Mouse (Mus musculus) MEL (cell line): ENCODE data around the gene Gab3. TPM values are rescaled to one million over a fixed set of nuclear protein-coding genes. Genes with fewer than 3 reads are reported as not detected.

Experiments used
- DNase-seq: peaks from one replicate; pipeline ENCODE4 v3.0.0; 2011; ENCODE audit warnings: low read depth, low spot score
- H3K27ac ChIP-seq: 2 replicates; pipeline ENCODE4 v1.5.1; 2012; ENCODE audit warnings: low read depth, mild to moderate bottlenecking, control low read depth, low read length, moderate library complexity; ENCODE audit not compliant: control insufficient read depth
- H3K27me3 ChIP-seq, 2 experiments: fragments of 150-350 bp in 1 of 2; sonication (generic) in 1 of 2; 2 replicates each; pipeline ENCODE4 v1.6.1; 2012; ENCODE audit warnings: low read length in 2 of 2, mild to moderate bottlenecking in 2 of 2, improper control_type of control experiment in 1 of 2, moderate library complexity in 1 of 2; ENCODE audit not compliant: insufficient read depth in 2 of 2, control insufficient read depth in 1 of 2
- H3K36me3 ChIP-seq, 2 experiments: 2 replicates each; pipeline ENCODE4 v1.6.1; 2012 to 2014; ENCODE audit warnings: low read length in 2 of 2, improper control_type of control experiment in 1 of 2, inconsistent platforms in 1 of 2, mild to moderate bottlenecking in 1 of 2; ENCODE audit not compliant: insufficient read depth in 2 of 2, control insufficient read depth in 1 of 2
- H3K4me1 ChIP-seq, 2 experiments: fragments of 150-350 bp in 1 of 2; sonication (generic) in 1 of 2; 2 replicates each; pipeline ENCODE4 v1.6.1; 2012; ENCODE audit warnings: low read length in 2 of 2, improper control_type of control experiment in 1 of 2, mild to moderate bottlenecking in 1 of 2; ENCODE audit not compliant: insufficient read depth in 2 of 2, control insufficient read depth in 1 of 2
- H3K4me3 ChIP-seq, 2 experiments: fragments of 150-350 bp in 1 of 2; sonication (generic) in 1 of 2; 2 replicates each; pipeline ENCODE4 v1.5.1; 2012; ENCODE audit warnings: low read depth in 2 of 2, low read length in 2 of 2, mild to moderate bottlenecking in 2 of 2, moderate library complexity in 2 of 2, control low read depth in 1 of 2, improper control_type of control experiment in 1 of 2; ENCODE audit not compliant: control insufficient read depth in 1 of 2, insufficient read depth in 1 of 2
- H3K79me2 ChIP-seq: 2 replicates; pipeline ENCODE4 v1.6.1; 2012; ENCODE audit warnings: mild to moderate bottlenecking, low read length, moderate library complexity; ENCODE audit not compliant: control insufficient read depth, poor library complexity, insufficient read depth
- H3K9ac ChIP-seq: 2 replicates; pipeline ENCODE4 v1.6.1; 2012; ENCODE audit warnings: low read depth, mild to moderate bottlenecking, control low read depth, low read length, moderate library complexity; ENCODE audit not compliant: control insufficient read depth, poor library complexity, severe bottlenecking
- H3K9me3 ChIP-seq: fragments of 150-350 bp; sonication (generic); replicated peaks from 2 replicates; pipeline ENCODE4 v1.6.1; 2012; ENCODE audit warnings: mild to moderate bottlenecking, low read length, improper control_type of control experiment, moderate library complexity; ENCODE audit not compliant: insufficient read depth
- CTCF ChIP-seq, 3 experiments: IDR thresholded peaks in 2 of 3; conservative IDR thresholded peaks in 1 of 3; 2 replicates each; pipeline ENCODE4 v1.5.1; 2011 to 2012; ENCODE audit warnings: low read length in 3 of 3, low read depth in 2 of 3, mild to moderate bottlenecking in 2 of 3, improper control_type of control experiment in 1 of 3, inconsistent platforms in 1 of 3, mixed read lengths in 1 of 3, moderate library complexity in 1 of 3; ENCODE audit not compliant: control insufficient read depth in 1 of 3, insufficient read depth in 1 of 3, poor library complexity in 1 of 3, severe bottlenecking in 1 of 3
- ELF1 ChIP-seq: IDR thresholded peaks from 2 replicates; pipeline ENCODE4 v1.6.1; 2014; ENCODE audit warnings: low read depth, mild to moderate bottlenecking, inconsistent platforms, low read length, improper control_type of control experiment, moderate library complexity
- GABPA ChIP-seq: IDR thresholded peaks from 2 replicates; pipeline ENCODE4 v1.6.1; 2012; ENCODE audit warnings: low read depth, mild to moderate bottlenecking, inconsistent platforms, low read length, improper control_type of control experiment, moderate library complexity
- HCFC1 ChIP-seq: IDR thresholded peaks from 2 replicates; pipeline ENCODE4 v1.6.1; 2012; ENCODE audit warnings: low read depth, mild to moderate bottlenecking, inconsistent platforms, low read length, improper control_type of control experiment, moderate library complexity
- MAX ChIP-seq: IDR thresholded peaks from 2 replicates; pipeline ENCODE4 v1.6.1; 2011; ENCODE audit warnings: low read length, improper control_type of control experiment
- MAZ ChIP-seq: IDR thresholded peaks from 2 replicates; pipeline ENCODE4 v1.6.1; 2012; ENCODE audit warnings: low read depth, mild to moderate bottlenecking, inconsistent platforms, low read length, improper control_type of control experiment
- MEF2A ChIP-seq: IDR thresholded peaks from 2 replicates; pipeline ENCODE4 v1.6.1; 2014; ENCODE audit warnings: low read depth, mild to moderate bottlenecking, inconsistent platforms, low read length, improper control_type of control experiment; ENCODE audit not compliant: poor library complexity, insufficient replicate concordance, severe bottlenecking; ENCODE audit errors: extremely low read depth
- MXI1 ChIP-seq: IDR thresholded peaks from 2 replicates; pipeline ENCODE4 v1.6.1; 2011; ENCODE audit warnings: mild to moderate bottlenecking, low read depth, low read length, improper control_type of control experiment
- MYB ChIP-seq: IDR thresholded peaks from 2 replicates; pipeline ENCODE4 v1.6.1; 2011; ENCODE audit warnings: mild to moderate bottlenecking, low read depth, low read length, improper control_type of control experiment
- NELFE ChIP-seq: IDR thresholded peaks from 2 replicates; pipeline ENCODE4 v1.6.1; 2011; ENCODE audit warnings: low read depth, low read length, improper control_type of control experiment
- NRF1 ChIP-seq: IDR thresholded peaks from 2 replicates; pipeline ENCODE4 v1.6.1; 2014; ENCODE audit warnings: low read depth, mild to moderate bottlenecking, inconsistent platforms, low read length, improper control_type of control experiment, moderate library complexity; ENCODE audit not compliant: poor library complexity, insufficient read depth, severe bottlenecking
- POLR2A ChIP-seq, 2 experiments: IDR thresholded peaks; 2 replicates each; pipeline ENCODE4 v1.6.1; 2011 to 2012; ENCODE audit warnings: low read length in 2 of 2, mild to moderate bottlenecking in 2 of 2, control low read depth in 1 of 2, improper control_type of control experiment in 1 of 2, low read depth in 1 of 2, moderate library complexity in 1 of 2; ENCODE audit not compliant: control insufficient read depth in 1 of 2, insufficient read depth in 1 of 2, poor library complexity in 1 of 2
- POLR2AphosphoS2 ChIP-seq: IDR thresholded peaks from 2 replicates; pipeline ENCODE4 v1.6.1; 2011; ENCODE audit warnings: low read length, improper control_type of control experiment
- RAD21 ChIP-seq: IDR thresholded peaks from 2 replicates; pipeline ENCODE4 v1.6.1; 2011; ENCODE audit warnings: mild to moderate bottlenecking, low read depth, low read length, improper control_type of control experiment
- SIN3A ChIP-seq: IDR thresholded peaks from 2 replicates; pipeline ENCODE4 v1.6.1; 2012; ENCODE audit warnings: low read length, improper control_type of control experiment, inconsistent platforms
- TAL1 ChIP-seq: IDR thresholded peaks from 2 replicates; pipeline ENCODE4 v1.6.1; 2012; ENCODE audit warnings: mild to moderate bottlenecking, inconsistent platforms, low read length, moderate library complexity, mixed read lengths
- TBP ChIP-seq: IDR thresholded peaks from 2 replicates; pipeline ENCODE4 v1.8.0; 2011; ENCODE audit warnings: low read depth, low read length, improper control_type of control experiment
- TCF12 ChIP-seq: IDR thresholded peaks from 2 replicates; pipeline ENCODE4 v1.6.1; 2014; ENCODE audit warnings: low read depth, mild to moderate bottlenecking, inconsistent platforms, low read length, improper control_type of control experiment, moderate library complexity
- USF2 ChIP-seq, 2 experiments: IDR thresholded peaks; 2 replicates each; pipeline ENCODE4 v1.6.1; 2011 to 2012; ENCODE audit warnings: improper control_type of control experiment in 2 of 2, low read length in 2 of 2, borderline replicate concordance in 1 of 2, inconsistent platforms in 1 of 2, low read depth in 1 of 2, mild to moderate bottlenecking in 1 of 2; ENCODE audit not compliant: insufficient read depth in 1 of 2
- ZMIZ1 ChIP-seq: IDR thresholded peaks from 2 replicates; pipeline ENCODE4 v1.6.1; 2012; ENCODE audit warnings: low read depth, mild to moderate bottlenecking, inconsistent platforms, low read length, improper control_type of control experiment, moderate library complexity
- polyA plus RNA-seq, 2 experiments: library from polyadenylated mRNA; stranded (reverse) in 1 of 2; unstranded in 1 of 2; fragments of >175 nt in 1 of 2; fragments of >200 nt in 1 of 2; gene quantifications; 2 replicates each; pipeline versions ENCODE4 v1.2.1 to v1.2.4; 2012; ENCODE audit warnings: low replicate concordance in 2 of 2, low read depth in 1 of 2; ENCODE audit not compliant: insufficient read length in 2 of 2, insufficient read depth in 1 of 2, missing spikeins in 1 of 2
- total RNA-seq: library from RNA; depleted of rRNA; stranded (reverse); fragments of 300-350 nt; gene quantifications from 2 replicates; pipeline ENCODE4 v1.2.3, GENCODE M21; 2012

The Gab3 gene
- total and polyA plus RNA-seq, 3 experiments, result 0.23 to 0.70 TPM; not detected in 1

DNA sequence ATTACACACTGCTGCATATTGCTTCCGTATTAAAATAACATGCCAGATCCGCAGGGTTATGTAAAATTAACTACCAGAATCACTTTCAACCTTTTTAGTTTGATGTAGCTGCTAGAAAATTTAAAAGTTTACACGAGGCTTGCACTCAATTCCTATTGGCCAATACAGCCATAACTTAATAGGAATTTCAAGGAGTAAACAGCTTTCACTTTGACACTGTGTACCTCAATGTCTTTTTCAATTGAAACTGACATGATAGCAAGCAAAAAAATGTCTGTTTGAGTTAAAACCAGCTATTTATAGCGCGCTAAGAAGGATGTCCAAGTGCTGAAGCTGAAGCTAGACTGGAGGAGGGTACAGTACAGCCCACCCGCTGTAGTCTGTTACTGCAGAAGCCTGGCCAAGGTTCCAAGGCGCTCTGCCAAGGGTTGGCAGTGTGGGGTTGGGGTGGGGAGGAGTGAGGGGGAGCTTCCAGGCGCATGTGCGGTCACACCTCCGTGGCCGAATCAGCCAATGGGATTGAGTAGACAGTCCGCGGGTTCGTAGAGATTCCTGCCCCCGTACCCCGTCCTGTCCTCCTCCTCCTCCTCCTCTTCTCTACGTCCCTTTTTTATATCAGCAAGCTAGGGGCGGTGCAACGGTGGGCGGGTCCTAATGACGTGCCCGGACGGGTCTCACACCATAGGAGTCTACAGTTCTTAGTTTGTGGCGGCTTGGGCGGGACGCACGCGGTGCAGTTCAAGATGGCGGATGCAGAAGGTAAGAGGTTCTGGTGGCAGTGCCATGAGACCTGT is 10.3 kb upstream of the Gab3 start, which contains the start of gene Dkc1:
Gene Dkc1 (plus strand): TSS at position 486 of the 794 bp plus-strand sequence.
- H3K9me3 ChIP-seq, result no peaks in the 10 kb centered on the region
- H3K36me3 ChIP-seq, result peaks cover 9 to 19% of the 10 kb centered on the region in 2 experiments
- peaks cover 34% of the 10 kb centered on the region for H3K79me2 ChIP-seq
- peaks cover 0 to 4% of the 10 kb centered on the region in 2 experiments; a peak in 3 of 4 replicates for H3K4me1 ChIP-seq
- H3K27me3 ChIP-seq, result no peaks in the 10 kb centered on the region
- peak within 1 kb of the TSS; percentile 83 to 84 for H3K4me3 ChIP-seq
- DNase-seq, result peak; percentile 96
- no peak for TF ChIP-seq ZMIZ1
- peak; percentile 82 for TF ChIP-seq TBP
- TF ChIP-seq POLR2A (IDR thresholded peaks at IDR 0.05; ENCODE audit: control insufficient read depth in 1 of 2, insufficient read depth in 1 of 2, low read depth in 1 of 2, low read length in 2 of 2, poor library complexity in 1 of 2), result peak; percentile 76 to 86
- TF ChIP-seq MXI1, result no peak
- no peak for TF ChIP-seq GABPA
- TF ChIP-seq POLR2AphosphoS2, result peak; percentile 66; the same call in 1 of the 2 replicates
- TF ChIP-seq MAX, result no peak; the same call in 1 of the 2 replicates
- peak; percentile 32; the same call in 1 of the 2 replicates for TF ChIP-seq TCF12
- TF ChIP-seq NELFE, result peak; percentile 66
- peak; percentile 34; the same call in 1 of the 2 replicates for TF ChIP-seq MAZ
- TF ChIP-seq ELF1, result no peak
- TF ChIP-seq HCFC1, result peak; percentile 55
- TF ChIP-seq NRF1, result peak; percentile 78
- no peak for TF ChIP-seq USF2 (IDR thresholded peaks at IDR 0.05; ENCODE audit: borderline replicate concordance in 1 of 2, insufficient read depth in 1 of 2, low read depth in 1 of 2, low read length in 2 of 2)
- no peak for TF ChIP-seq MEF2A
- TF ChIP-seq MYB, result no peak
- peak within 1 kb of the TSS; percentile 74 for H3K27ac ChIP-seq
- H3K9ac ChIP-seq, result peak within 1 kb of the TSS; percentile 92

DNA sequence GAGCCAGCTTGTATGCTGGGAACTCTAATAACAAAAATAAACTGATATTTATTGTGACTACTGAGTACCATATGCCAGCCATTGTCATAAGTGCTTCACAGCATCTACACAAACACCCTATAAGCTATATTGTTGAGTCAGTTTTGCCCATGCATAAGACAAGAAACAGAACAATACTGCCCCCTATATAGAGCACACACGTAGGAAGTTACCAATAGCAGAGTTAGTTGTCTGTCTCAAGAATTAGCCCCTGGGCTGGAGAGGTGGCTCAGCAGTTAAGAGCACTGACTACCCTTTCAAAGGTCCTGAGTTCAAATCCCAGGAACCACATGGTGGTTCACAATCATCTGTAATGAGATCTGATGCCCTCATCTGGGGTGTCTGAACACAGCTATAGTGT is 396 bp upstream of the Gab3 start:
- H3K9ac ChIP-seq, result no peak overlapping the region
- H3K4me3 ChIP-seq, result no peak overlapping the region
- peak; percentile 43 for DNase-seq
- peak; percentile 15; the same call in 1 of the 2 replicates for TF ChIP-seq RAD21
- TF ChIP-seq TBP, result peak; percentile 65; the same call in 1 of the 2 replicates
- TF ChIP-seq ZMIZ1, result no peak
- TF ChIP-seq POLR2AphosphoS2, result no peak
- TF ChIP-seq TAL1, result no peak
- TF ChIP-seq SIN3A, result no peak
- TF ChIP-seq CTCF (IDR thresholded peaks at IDR 0.05 in 2 of 3, conservative IDR thresholded peaks at IDR 0.05 in 1 of 3; ENCODE audit: control insufficient read depth in 1 of 3, insufficient read depth in 1 of 3, low read depth in 2 of 3, low read length in 3 of 3, poor library complexity in 1 of 3, severe bottlenecking in 1 of 3), result peak in 1 of 3 experiments; percentile 40; a peak in 3 of 6 replicates
- TF ChIP-seq, all 39 proteins: peak for 3
- no peaks in the 10 kb centered on the region for H3K36me3 ChIP-seq
- no peaks in the 10 kb centered on the region for H3K9me3 ChIP-seq
- no peaks in the 10 kb centered on the region for H3K27me3 ChIP-seq
- no peaks in the 10 kb centered on the region for H3K79me2 ChIP-seq
- H3K4me1 ChIP-seq, result no peaks in the 10 kb centered on the region
- no peak overlapping the region for H3K27ac ChIP-seq
